Mouse (Mus musculus) embryo, embryonic 9.5 days (tissue): ENCODE measurements at regions not wholly inside any gene's neighbourhood (a gene's known extent, or its start where the extent isn't known, plus 50 kb on each side); places are given as distances from the start of the nearest gene placed in this dataset.
A peak's percentile ranks its signal among the peaks of the same experiment; 100 is the strongest.
"Not testable (repeated sequence)": the region's sequence is repeated elsewhere in the genome, so short reads cannot be mapped to it uniquely, and the experiment has no call there.

Experiments used
- DNase-seq: peaks from one replicate; pipeline ENCODE4 v3.0.0-alpha.2; 2017; ENCODE audit errors: extremely low spot score

- DNase-seq, result no peak
These were observed 175.5 kb upstream of the Pkdcc start for GRCm38 (mm10) chr17:83039563-83039962.

- no peak for DNase-seq
These were observed 170.6 kb upstream of the Pkdcc start for GRCm38 (mm10) chr17:83044515-83044914.

GRCm38 (mm10) chr17:83049972-83050535, 165.0 kb upstream of the Pkdcc start:
- no peak for DNase-seq

GRCm38 (mm10) chr17:83050591-83051197, 164.4 kb upstream of the Pkdcc start:
- no peak for DNase-seq

GRCm38 (mm10) chr17:83052613-83053140, 162.4 kb upstream of the Pkdcc start:
- DNase-seq, result no peak

GRCm38 (mm10) chr17:83057832-83058231, 157.3 kb upstream of the Pkdcc start:
- DNase-seq, result no peak

GRCm38 (mm10) chr17:83061843-83062242, 153.2 kb upstream of the Pkdcc start:
- no peak for DNase-seq

GRCm38 (mm10) chr17:83063848-83064247, 151.2 kb upstream of the Pkdcc start:
- DNase-seq, result no peak

GRCm38 (mm10) chr17:83064376-83064775, 150.7 kb upstream of the Pkdcc start:
- not testable (repeated sequence) for DNase-seq

GRCm38 (mm10) chr17:83069246-83069645, 145.8 kb upstream of the Pkdcc start:
- no peak for DNase-seq

- DNase-seq, result no peak
These were observed 143.3 kb upstream of the Pkdcc start for GRCm38 (mm10) chr17:83071746-83072145.

GRCm38 (mm10) chr17:83072175-83072574, 142.9 kb upstream of the Pkdcc start:
- DNase-seq, result no peak

- DNase-seq, result no peak
These were observed 140.2 kb upstream of the Pkdcc start for GRCm38 (mm10) chr17:83074893-83075292.

GRCm38 (mm10) chr17:83077737-83078600, 137.1 kb upstream of the Pkdcc start:
- DNase-seq, result peak; percentile 51

GRCm38 (mm10) chr17:83078601-83079360, 136.3 kb upstream of the Pkdcc start:
- DNase-seq, result peak; percentile 73

- DNase-seq, result no peak
These were observed 135.8 kb upstream of the Pkdcc start for GRCm38 (mm10) chr17:83079361-83079685.

- no peak for DNase-seq
These were observed 133.4 kb upstream of the Pkdcc start for GRCm38 (mm10) chr17:83081729-83082128.

- DNase-seq, result no peak
These were observed 131.6 kb upstream of the Pkdcc start for GRCm38 (mm10) chr17:83083521-83083920.

- DNase-seq, result no peak
These were observed 129.2 kb upstream of the Pkdcc start for GRCm38 (mm10) chr17:83085792-83086475.

- DNase-seq, result no peak
These were observed 128.4 kb upstream of the Pkdcc start for GRCm38 (mm10) chr17:83086703-83087102.

GRCm38 (mm10) chr17:83088471-83088870, 126.6 kb upstream of the Pkdcc start:
- DNase-seq, result no peak
